8 mouse cellular contexts compared by ENCODE assay signal in genomic region chr11:75530845-75531373, GRCm38 (mm10). TPM values are rescaled to one million over a fixed set of nuclear protein-coding genes. Genes with fewer than 3 reads are reported as not detected.
DNase-seq lines count a peak whose midpoint lies in the region; ATAC-seq and TF ChIP-seq lines count a peak whose summit lies in the region.

No protein-coding gene starts in this region.

- no peak for TF ChIP-seq EP300 in liver, embryonic 14.5 days (IDR thresholded peaks at IDR 0.05; ENCODE audit: low read depth)

- peak overlapping the region; percentile 98 for H3K27ac ChIP-seq in hindbrain, embryonic 10.5 days
- peak overlapping the region; percentile 44 for H3K27ac ChIP-seq in liver, embryonic 14.5 days
- no peak overlapping the region for H3K27ac ChIP-seq in stomach, embryonic 14.5 days (ENCODE audit: low read length)

- H3K36me3 ChIP-seq in hindbrain, embryonic 10.5 days: no peaks in the 10 kb centered on the region
- no peaks in the 10 kb centered on the region for H3K36me3 ChIP-seq in liver, embryonic 14.5 days (replicated peaks; ENCODE audit: control insufficient read depth, insufficient read depth, low read depth)
- no peaks in the 10 kb centered on the region for H3K36me3 ChIP-seq in stomach, embryonic 14.5 days (ENCODE audit: control insufficient read depth, insufficient read depth, low read length)

- peak overlapping the region; percentile 92 for H3K9ac ChIP-seq in liver, embryonic 14.5 days (replicated peaks)
- H3K9ac ChIP-seq in stomach, embryonic 14.5 days (replicated peaks; ENCODE audit: low read depth, low read length): peak overlapping the region; percentile 37; the same call in 1 of the 2 replicates

- peak overlapping the region; percentile 97 for H3K4me2 ChIP-seq in liver, embryonic 14.5 days (ENCODE audit: low read depth)
- peak overlapping the region; percentile 83 for H3K4me2 ChIP-seq in stomach, embryonic 14.5 days (replicated peaks; ENCODE audit: low read depth, low read length)

- peak overlapping the region; percentile 82 for H3K4me3 ChIP-seq in hindbrain, embryonic 10.5 days
- peak overlapping the region; percentile 80 for H3K4me3 ChIP-seq in liver, embryonic 14.5 days (ENCODE audit: insufficient read depth in 1 of 2, low read depth in 2 of 2, low read length in 2 of 2)
- peak overlapping the region; percentile 45 for H3K4me3 ChIP-seq in stomach, embryonic 14.5 days (ENCODE audit: low read depth, low read length)

- no peak for TF ChIP-seq CTCF in liver, embryonic 14.5 days (IDR thresholded peaks at IDR 0.05; ENCODE audit: low read depth)

- H3K4me1 ChIP-seq in hindbrain, embryonic 10.5 days (replicated peaks): peaks cover 35% of the 10 kb centered on the region
- H3K4me1 ChIP-seq in liver, embryonic 14.5 days (replicated peaks; ENCODE audit: control insufficient read depth in 2 of 2, insufficient read depth in 2 of 2, low read length in 1 of 2): peaks cover 5 to 14% of the 10 kb centered on the region in 2 experiments
- H3K4me1 ChIP-seq in stomach, embryonic 14.5 days (ENCODE audit: control insufficient read depth, insufficient read depth, low read length): peaks cover 10% of the 10 kb centered on the region; the same call in 1 of the 2 replicates

- no peaks in the 10 kb centered on the region for H3K9me3 ChIP-seq in hindbrain, embryonic 10.5 days
- H3K9me3 ChIP-seq in liver, embryonic 14.5 days (ENCODE audit: control insufficient read depth, low read length): no peaks in the 10 kb centered on the region
- no peaks in the 10 kb centered on the region for H3K9me3 ChIP-seq in stomach, embryonic 14.5 days (ENCODE audit: control insufficient read depth, low read depth, low read length)

- under 1% methylated on average over 31 of the region's 31 CpGs for WGBS in hindbrain, embryonic 10.5 days
- under 1% methylated on average over 31 of the region's 31 CpGs for WGBS in liver, embryonic 14.5 days (ENCODE audit: insufficient replicate concordance)
- WGBS in stomach, embryonic 14.5 days: under 1% methylated on average over 31 of the region's 31 CpGs

- 0 out of 2 replicates have a peak, but pooled peaks cover 8% of the 10 kb centered on the region for H3K27me3 ChIP-seq in hindbrain, embryonic 10.5 days (ENCODE audit: insufficient read depth, poor library complexity, severe bottlenecking)
- peaks cover 2% of the 10 kb centered on the region; the same call in 1 of the 2 replicates for H3K27me3 ChIP-seq in liver, embryonic 14.5 days (ENCODE audit: control insufficient read depth, insufficient read depth, low read length)
- H3K27me3 ChIP-seq in stomach, embryonic 14.5 days (ENCODE audit: control insufficient read depth, insufficient read depth, low read length): no peaks in the 10 kb centered on the region

- DNase-seq in adrenal gland, postnatal 10 days: peak; percentile 53
- DNase-seq in adrenal gland, postnatal 4 days (ENCODE audit: low spot score in 2 of 2): no peak
- DNase-seq in retina, embryonic 14.5 days (ENCODE audit: low spot score): peak; percentile 51
- DNase-seq in retina, postnatal 1 day: no peak
- no peak for DNase-seq in hindbrain, embryonic 10.5 days (ENCODE audit: low spot score)
- DNase-seq in liver, embryonic 14.5 days (ENCODE audit: low read depth in 3 of 3, low spot score in 3 of 3): no peak
- DNase-seq in frontal cortex, postnatal 10 days (ENCODE audit: low spot score in 2 of 2): no peak

- peak; percentile 36 for ATAC-seq in liver, embryonic 14.5 days (ENCODE audit: insufficient read depth)
- ATAC-seq in stomach, embryonic 14.5 days (ENCODE audit: insufficient number of reproducible peaks, insufficient read depth, low FRiP score, low read depth): peak; percentile 10; the same call in 1 of the 2 replicates

RNA-seq across cellular contexts. Expression of gene Slc43a2, which starts 0.6 kb away (rescaled TPM):
- 10 to 100 TPM; 21.1 to 27.9 TPM for total RNA-seq in adrenal gland, postnatal 10 days (2021)
- total RNA-seq in adrenal gland, postnatal 4 days (2021): 10 to 100 TPM; 24.2 to 33.0 TPM
- 5.2 and 7.1 TPM in 2 replicates for polyA plus RNA-seq in hindbrain, embryonic 10.5 days (2016; fragmentation: Nextera tagmentation; extraction: Ambion mirVana)
- 2.7 and 3.0 TPM in 2 replicates for polyA plus RNA-seq in liver, embryonic 14.5 days (2012; rRNA removed)
- polyA plus RNA-seq in liver, embryonic 14.5 days (2014; fragmentation: Nextera tagmentation; extraction: Ambion mirVana): 2.4 and 2.8 TPM in 2 replicates
- 4.0 and 5.1 TPM in 2 replicates for polyA plus RNA-seq in stomach, embryonic 14.5 days (2014; fragmentation: Nextera tagmentation; extraction: Ambion mirVana)

RNA-seq across cellular contexts. Expression of gene Scarf1, which starts 17.6 kb away (rescaled TPM):
- 10 to 100 TPM; 13.3 to 20.0 TPM for total RNA-seq in adrenal gland, postnatal 10 days (2021)
- 10 to 100 TPM; 13.8 to 14.4 TPM for total RNA-seq in adrenal gland, postnatal 4 days (2021)
- polyA plus RNA-seq in hindbrain, embryonic 10.5 days (2016; fragmentation: Nextera tagmentation; extraction: Ambion mirVana): 4.9 and 6.4 TPM in 2 replicates
- 2.4 and 2.6 TPM in 2 replicates for polyA plus RNA-seq in liver, embryonic 14.5 days (2012; rRNA removed)
- 1.1 and 2.0 TPM in 2 replicates for polyA plus RNA-seq in liver, embryonic 14.5 days (2014; fragmentation: Nextera tagmentation; extraction: Ambion mirVana)
- 4.8 and 5.4 TPM in 2 replicates for polyA plus RNA-seq in stomach, embryonic 14.5 days (2014; fragmentation: Nextera tagmentation; extraction: Ambion mirVana)

RNA-seq across cellular contexts. Expression of gene Rilp, which starts 21.0 kb away (rescaled TPM):
- total RNA-seq in adrenal gland, postnatal 10 days (2021): 10 to 100 TPM; 17.3 to 23.7 TPM
- 1 to 10 TPM; 7.7 to 8.5 TPM for total RNA-seq in adrenal gland, postnatal 4 days (2021)
- 0.35 and 0.65 TPM in 2 replicates for polyA plus RNA-seq in hindbrain, embryonic 10.5 days (2016; fragmentation: Nextera tagmentation; extraction: Ambion mirVana)
- polyA plus RNA-seq in liver, embryonic 14.5 days (2012; rRNA removed): 1.6 and 1.7 TPM in 2 replicates
- 2.0 and 2.4 TPM in 2 replicates for polyA plus RNA-seq in liver, embryonic 14.5 days (2014; fragmentation: Nextera tagmentation; extraction: Ambion mirVana)
- 0.32 and 0.60 TPM in 2 replicates for polyA plus RNA-seq in stomach, embryonic 14.5 days (2014; fragmentation: Nextera tagmentation; extraction: Ambion mirVana)

RNA-seq across cellular contexts. Expression of gene Prpf8, which starts 44.3 kb away (rescaled TPM):
- 100 to 1,000 TPM; 112 to 130 TPM for total RNA-seq in adrenal gland, postnatal 10 days (2021)
- 100 to 1,000 TPM; 142 to 156 TPM for total RNA-seq in adrenal gland, postnatal 4 days (2021)
- polyA plus RNA-seq in hindbrain, embryonic 10.5 days (2016; fragmentation: Nextera tagmentation; extraction: Ambion mirVana): 74.8 and 78.1 TPM in 2 replicates
- 34.2 and 38.1 TPM in 2 replicates for polyA plus RNA-seq in liver, embryonic 14.5 days (2012; rRNA removed)
- 34.2 and 42.2 TPM in 2 replicates for polyA plus RNA-seq in liver, embryonic 14.5 days (2014; fragmentation: Nextera tagmentation; extraction: Ambion mirVana)
- 79.7 and 79.8 TPM in 2 replicates for polyA plus RNA-seq in stomach, embryonic 14.5 days (2014; fragmentation: Nextera tagmentation; extraction: Ambion mirVana)

RNA-seq across cellular contexts. Expression of gene Pitpna, which starts 57.0 kb away (rescaled TPM):
- total RNA-seq in adrenal gland, postnatal 10 days (2021): 100 to 1,000 TPM; 130 to 139 TPM
- 100 to 1,000 TPM; 120 to 135 TPM for total RNA-seq in adrenal gland, postnatal 4 days (2021)
- polyA plus RNA-seq in hindbrain, embryonic 10.5 days (2016; fragmentation: Nextera tagmentation; extraction: Ambion mirVana): 68.8 and 80.6 TPM in 2 replicates
- polyA plus RNA-seq in liver, embryonic 14.5 days (2012; rRNA removed): 18.1 and 25.5 TPM in 2 replicates
- 32.3 and 35.4 TPM in 2 replicates for polyA plus RNA-seq in liver, embryonic 14.5 days (2014; fragmentation: Nextera tagmentation; extraction: Ambion mirVana)
- 74.4 and 91.8 TPM in 2 replicates for polyA plus RNA-seq in stomach, embryonic 14.5 days (2014; fragmentation: Nextera tagmentation; extraction: Ambion mirVana)

Comparison
In these comparisons a context has a peak if more than half of its experiments do, and no peak if none do; other contexts are left out.
1. DNase-seq: peak in adrenal gland, postnatal 10 days (single experiment) and retina, embryonic 14.5 days (single experiment); none in adrenal gland, postnatal 4 days (0 of 2), retina, postnatal 1 day (single experiment), hindbrain, embryonic 10.5 days (single experiment), liver, embryonic 14.5 days (0 of 3) and frontal cortex, postnatal 10 days (0 of 2).
2. Peak in every context shown above with its lines, with median percentiles within 50 percentile points of each other: H3K4me3 ChIP-seq.